Mouse (Mus musculus) R1 (cell line): ENCODE data around the gene Lhfpl3.
A peak's percentile ranks its signal among the peaks of the same experiment; 100 is the strongest.

Experiments used
- DNase-seq: peaks from one replicate; pipeline ENCODE4 v3.0.0-alpha.2; 2018; ENCODE audit warnings: low read depth, low spot score

Lhfpl3 gene

DNA sequence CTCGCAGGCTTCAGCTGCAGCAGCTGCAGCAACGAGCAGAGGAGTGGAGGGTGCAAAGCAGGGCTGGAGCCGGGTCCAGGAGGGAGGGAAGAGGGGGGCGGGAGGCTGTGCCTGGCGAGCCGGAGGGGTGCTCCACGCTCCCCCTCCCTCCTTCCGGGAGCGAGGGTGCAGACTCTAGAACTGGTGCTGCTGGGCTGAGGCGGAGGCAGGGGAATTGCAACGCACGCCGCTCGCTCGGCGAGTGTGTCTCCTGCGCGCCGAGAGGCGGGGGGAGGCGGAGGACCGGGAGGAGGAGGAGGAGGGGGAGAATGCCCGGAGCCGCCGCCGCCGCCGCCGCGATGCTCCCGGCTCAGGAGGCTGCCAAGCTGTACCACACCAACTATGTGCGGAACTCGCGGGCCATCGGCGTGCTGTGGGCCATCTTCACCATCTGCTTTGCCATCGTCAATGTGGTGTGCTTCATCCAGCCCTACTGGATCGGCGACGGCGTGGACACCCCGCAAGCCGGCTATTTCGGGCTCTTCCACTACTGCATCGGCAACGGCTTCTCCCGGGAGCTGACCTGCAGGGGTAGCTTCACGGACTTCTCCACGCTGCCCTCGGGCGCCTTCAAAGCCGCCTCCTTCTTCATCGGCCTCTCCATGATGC lies at the start of gene Lhfpl3:
TSS of gene Lhfpl3 (plus strand) at position 175 of the 648 bp plus-strand sequence.
- DNase-seq: peak; percentile 45

- DNase-seq: peak; percentile 86
These were observed 39.6 kb upstream of the Lhfpl3 start for GRCm38 (mm10) chr5:22706271-22706670.

- DNase-seq: no peak
These were observed 352 bp upstream of the Lhfpl3 start for GRCm38 (mm10) chr5:22745529-22745884.

DNA sequence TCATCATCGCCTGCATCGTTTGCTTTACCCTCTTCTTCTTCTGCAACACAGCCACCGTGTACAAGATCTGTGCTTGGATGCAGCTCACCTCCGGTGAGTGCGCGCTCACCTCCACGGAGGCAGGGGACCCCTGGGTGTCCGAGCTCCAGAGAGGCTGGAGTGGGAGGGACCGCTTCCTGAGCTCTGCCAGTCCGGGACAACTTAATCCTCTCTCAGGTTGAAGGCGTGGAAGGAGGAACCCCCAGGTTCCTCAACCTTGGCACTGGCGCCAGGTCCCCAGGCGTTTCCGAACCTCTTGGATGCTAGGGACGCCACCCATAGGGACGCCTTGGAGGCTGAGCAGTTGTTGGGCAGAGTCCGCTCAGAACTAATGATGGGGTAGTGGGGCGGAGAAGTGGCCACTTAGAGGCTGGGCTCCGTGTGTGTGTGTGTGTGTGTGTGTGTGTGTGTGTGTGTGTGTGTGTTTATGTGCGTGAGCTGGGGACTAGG lies 718 bp downstream of the Lhfpl3 start:
- peak; percentile 21 for DNase-seq

GRCm38 (mm10) chr5:22747305-22747704 lies 1.4 kb downstream of the Lhfpl3 start:
- no peak for DNase-seq

GRCm38 (mm10) chr5:22757261-22757660 lies 11.4 kb downstream of the Lhfpl3 start:
- no peak for DNase-seq

- DNase-seq: no peak
These were observed 24.9 kb downstream of the Lhfpl3 start for GRCm38 (mm10) chr5:22770726-22771125.

GRCm38 (mm10) chr5:22795361-22795760 lies 49.5 kb downstream of the Lhfpl3 start:
- no peak for DNase-seq

GRCm38 (mm10) chr5:22813426-22813825 lies 67.6 kb downstream of the Lhfpl3 start:
- no peak for DNase-seq

- DNase-seq: no peak
These were observed 84.1 kb downstream of the Lhfpl3 start for GRCm38 (mm10) chr5:22829822-22830450.

GRCm38 (mm10) chr5:22851572-22851971 lies 105.7 kb downstream of the Lhfpl3 start:
- peak; percentile 65 for DNase-seq

DNA sequence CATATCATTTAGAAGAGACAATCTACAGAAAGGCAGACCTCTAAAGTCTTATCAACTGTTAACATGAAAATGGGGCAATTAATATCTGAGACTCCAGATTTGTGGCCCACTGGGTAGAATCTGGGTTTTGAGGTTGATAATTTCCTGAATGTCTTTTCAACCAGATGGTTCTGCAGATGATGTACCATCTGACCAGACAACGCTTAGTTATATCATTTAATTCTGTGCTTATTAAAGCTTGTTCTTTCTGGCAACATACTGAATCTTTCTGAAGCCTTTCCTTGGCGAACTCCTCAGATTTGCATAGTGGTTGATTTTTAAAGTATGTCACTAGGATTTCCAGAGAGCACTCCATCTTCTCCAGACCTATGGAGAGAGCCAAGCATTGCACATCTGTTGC lies 107.6 kb downstream of the Lhfpl3 start:
- DNase-seq: no peak

DNA sequence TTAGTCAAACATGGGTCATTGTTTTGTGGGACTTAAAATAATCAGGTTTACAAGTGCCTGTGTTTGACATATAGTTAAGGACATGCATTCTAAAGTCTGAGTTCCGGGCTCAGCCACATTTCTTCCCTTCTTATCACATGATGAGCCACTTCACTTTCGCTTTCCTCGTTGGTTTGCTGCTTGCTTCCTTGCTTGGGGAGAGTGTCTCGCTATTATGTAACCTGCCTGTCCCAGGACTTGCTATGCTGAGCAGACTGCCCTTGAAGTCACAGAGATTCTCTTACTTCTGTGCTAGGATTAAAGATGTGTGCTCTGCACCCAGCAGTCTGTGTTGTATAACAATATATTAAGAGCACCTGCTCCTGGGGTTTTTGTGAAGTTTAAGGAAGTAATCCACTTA lies 110.6 kb downstream of the Lhfpl3 start:
- DNase-seq: no peak

- peak; percentile 53 for DNase-seq
These were observed 115.5 kb downstream of the Lhfpl3 start for GRCm38 (mm10) chr5:22861399-22861798.

- DNase-seq: no peak
These were observed 123.2 kb downstream of the Lhfpl3 start for GRCm38 (mm10) chr5:22869031-22869430.

- no peak for DNase-seq
These were observed 126.6 kb downstream of the Lhfpl3 start for GRCm38 (mm10) chr5:22872417-22872816.

DNA sequence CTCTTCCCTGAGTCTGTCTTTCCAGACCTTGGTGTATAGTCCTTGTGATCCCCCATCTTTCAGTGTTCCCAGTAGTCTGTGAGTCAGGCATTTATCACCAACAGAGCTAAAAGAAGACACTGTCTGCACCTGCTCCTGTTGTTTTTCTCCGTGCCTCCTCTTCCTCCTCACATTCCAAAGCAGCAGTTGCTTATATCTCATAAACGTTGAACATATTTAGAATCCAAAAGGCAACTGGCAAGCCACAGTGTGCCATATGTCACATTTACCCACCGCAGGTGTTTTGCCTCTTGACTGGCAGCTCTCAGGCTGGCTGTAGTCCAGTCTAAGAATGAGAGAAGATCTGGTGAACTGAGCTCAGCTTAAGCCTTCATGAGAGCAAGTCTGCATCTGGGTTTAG lies 142.5 kb downstream of the Lhfpl3 start:
- DNase-seq: no peak

- no peak for DNase-seq
These were observed 143.6 kb downstream of the Lhfpl3 start for GRCm38 (mm10) chr5:22889481-22889880.

DNA sequence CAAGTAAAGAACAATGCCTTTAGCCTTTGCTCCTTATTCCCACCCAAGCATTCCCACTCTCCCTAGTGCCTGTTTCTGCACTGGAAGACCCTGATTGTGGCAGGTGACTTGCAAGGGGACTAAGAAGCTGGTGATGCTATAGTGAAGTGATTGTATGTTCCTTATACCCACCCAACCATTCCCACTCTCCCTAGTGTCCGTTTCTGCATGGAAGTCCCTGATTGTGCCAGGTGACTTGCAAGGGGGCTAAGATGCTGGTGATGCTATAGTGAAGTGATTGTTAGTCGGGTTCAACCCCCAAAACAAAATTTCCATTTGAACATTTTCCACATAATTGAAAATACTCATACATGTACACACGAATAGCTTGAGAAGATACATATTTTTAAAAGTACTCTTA lies 151.4 kb downstream of the Lhfpl3 start:
- DNase-seq: no peak

DNA sequence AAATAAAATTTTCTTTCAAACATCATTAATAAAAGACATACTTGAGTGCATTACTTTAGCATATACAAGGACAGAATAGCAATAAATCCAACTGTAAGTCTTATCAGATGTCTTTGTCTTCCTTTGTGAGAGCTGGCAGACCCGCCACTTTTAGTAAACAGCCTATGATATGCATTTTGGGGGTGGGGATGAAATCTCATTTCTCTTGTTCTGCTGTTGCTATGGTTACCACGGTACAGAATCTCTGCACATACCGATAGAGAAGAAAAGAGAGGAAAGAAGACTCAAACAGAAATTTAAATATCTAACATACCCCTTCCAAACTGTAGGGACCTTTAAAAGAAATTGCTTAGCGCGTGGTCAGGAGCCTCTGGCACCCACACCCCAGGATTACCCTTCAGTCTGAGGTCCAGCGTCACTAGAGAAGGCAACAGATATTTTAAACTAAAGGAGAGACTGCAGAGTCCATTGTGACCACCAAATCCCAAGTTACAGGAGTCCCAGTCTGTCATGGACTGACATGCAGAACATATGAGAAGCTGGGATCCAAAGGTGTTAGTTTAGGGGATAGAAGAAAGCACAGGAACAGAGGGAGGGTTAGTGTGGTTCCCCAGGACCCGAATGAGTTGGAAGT lies 151.9 kb downstream of the Lhfpl3 start:
- DNase-seq: peak; percentile 32

DNA sequence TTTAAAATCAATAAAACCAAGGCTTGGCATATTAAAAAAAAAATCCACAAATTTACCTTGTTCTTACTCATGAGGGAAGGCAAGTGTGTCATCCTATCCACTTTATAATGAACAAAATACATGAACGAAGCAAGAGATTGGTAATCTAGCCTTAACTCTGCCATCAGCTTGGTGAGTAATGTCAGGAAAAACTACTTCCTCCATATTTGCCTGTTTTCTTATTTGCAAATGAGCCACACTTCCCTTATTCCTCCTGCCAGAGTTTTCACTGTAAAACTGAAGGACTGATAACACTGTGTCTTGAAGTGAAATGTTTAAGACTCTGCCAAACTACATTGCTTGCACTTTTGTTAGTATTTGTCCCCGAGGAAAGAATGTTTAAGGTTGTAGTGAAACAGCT lies 152.7 kb downstream of the Lhfpl3 start:
- DNase-seq: no peak

GRCm38 (mm10) chr5:22899913-22900312 lies 154.1 kb downstream of the Lhfpl3 start:
- no peak for DNase-seq

DNA sequence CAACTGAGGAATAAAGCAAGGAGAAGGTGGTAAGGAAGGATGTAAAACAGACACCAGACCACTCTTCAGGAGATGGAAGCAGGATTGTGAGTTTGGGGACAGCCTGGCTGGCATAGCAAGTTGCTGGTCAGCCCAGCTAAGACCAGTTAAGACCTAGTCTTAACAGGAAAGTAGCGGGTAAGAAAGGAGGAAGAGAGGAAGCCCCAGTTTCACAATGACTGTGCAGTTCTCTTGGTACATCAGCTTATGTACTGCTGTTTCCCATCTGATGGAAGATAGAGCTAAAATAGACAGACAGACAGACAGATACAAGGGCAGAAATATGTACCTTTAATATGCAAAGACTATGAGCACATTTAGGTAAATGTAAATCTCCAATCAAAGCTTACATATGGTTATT lies 171.3 kb downstream of the Lhfpl3 start:
- DNase-seq: no peak
